Mouse (Mus musculus): Measurements from ENCODE around the gene Csrp2.

Gene Csrp2

DNA sequence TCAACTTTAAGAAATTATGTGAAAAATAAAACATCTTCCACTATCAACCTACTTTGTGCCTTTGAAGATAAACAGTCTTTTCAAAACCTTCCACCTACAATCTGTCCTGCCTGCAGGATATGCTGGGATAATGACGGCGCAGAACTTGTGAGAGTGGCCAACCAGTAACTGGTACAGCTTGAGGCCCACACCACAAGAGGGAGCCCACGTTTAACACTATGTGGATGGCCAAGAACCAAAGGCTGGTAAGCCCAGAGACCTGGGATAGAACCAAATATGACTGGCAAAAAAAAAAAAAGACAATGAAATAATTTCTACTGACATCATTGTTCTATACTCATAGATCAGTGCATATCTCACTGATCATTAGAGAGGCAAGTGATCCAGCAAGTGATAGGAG, 54.9 kb downstream of the Csrp2 start:
- no peak for DNase-seq

GRCm38 (mm10) chr10:110974885-110975284, 55.3 kb downstream of the Csrp2 start:
- no peak for DNase-seq

GRCm38 (mm10) chr10:110976046-110976445, 56.5 kb downstream of the Csrp2 start:
- peak in 1 of 2 experiments; percentile 26 for DNase-seq

- DNase-seq = no peak
Measured at GRCm38 (mm10) chr10:110977379-110977778, 57.8 kb downstream of the Csrp2 start.

- DNase-seq = no peak
Measured at GRCm38 (mm10) chr10:110979431-110979830, 59.8 kb downstream of the Csrp2 start.

DNA sequence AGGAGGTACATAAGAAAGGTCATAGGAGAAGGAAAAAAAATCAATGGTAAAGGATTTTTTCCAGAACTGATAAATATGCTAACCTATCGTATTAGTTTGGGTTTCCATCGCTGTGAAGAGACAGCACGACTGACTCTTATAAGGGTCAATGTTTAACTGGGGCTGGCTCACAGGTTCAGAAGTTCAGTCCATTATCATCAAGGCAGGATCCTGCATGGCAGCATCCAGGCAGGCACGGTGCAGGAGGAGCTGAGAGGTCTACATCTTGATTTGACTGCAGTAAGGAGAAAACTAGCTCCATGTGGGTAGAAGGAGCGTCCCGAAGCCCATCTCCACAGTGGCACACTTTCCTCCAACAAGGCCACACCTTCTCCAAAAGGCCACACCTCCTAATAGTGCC, 60.9 kb downstream of the Csrp2 start:
- no peak for DNase-seq

GRCm38 (mm10) chr10:110982771-110983170, 63.2 kb downstream of the Csrp2 start:
- no peak for DNase-seq

DNA sequence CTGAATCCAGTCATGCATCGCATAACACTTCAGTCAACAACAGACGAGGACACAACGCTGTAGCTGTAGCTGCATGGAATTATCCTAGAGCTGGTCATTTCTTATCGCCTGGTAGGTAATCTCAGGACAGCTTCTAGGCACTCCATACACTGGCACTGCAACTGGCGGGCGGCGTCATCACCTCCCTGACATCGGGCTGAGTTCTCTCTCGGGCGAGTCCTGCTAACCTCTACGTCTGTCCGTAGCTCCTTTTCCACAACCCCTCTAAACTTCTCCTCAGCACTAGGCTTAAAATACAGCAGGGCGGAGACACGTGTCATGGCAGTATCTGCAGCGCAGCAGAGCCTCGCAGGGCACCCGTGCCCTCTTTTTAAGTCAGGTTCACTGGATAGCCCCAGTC, 67.1 kb downstream of the Csrp2 start:
- DNase-seq = no peak
